Comparison of ENCODE assay signal across 31 mouse cellular contexts in the genomic region with DNA sequence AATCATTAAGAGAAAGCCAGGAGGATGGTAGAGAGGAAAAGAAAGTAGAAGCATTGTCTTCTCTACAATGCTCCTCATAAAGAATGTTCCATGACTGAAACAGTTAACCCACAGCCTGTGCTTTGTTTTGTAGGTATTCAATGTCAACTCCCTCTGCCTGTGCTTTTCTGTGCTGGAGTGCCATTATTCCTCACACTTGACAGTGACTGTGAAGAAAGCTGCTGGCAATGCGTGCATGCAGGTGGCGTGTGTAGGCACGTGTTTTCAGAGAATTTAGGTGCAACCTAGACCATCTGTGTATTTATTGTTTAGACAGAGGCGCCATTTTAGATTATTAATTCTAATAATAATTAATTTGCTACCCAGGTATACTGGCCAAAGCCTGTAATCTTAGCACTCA. TPM values are rescaled to one million over a fixed set of nuclear protein-coding genes. Genes with fewer than 3 reads are reported as not detected.
"Had no signal": no experiment of that assay in that cellular context is flagged by ENCODE, and none has a peak within 500 bp of the region (broad histone marks: within the 10 kb centered on the region; RNA-seq: fewer than 3 reads in every experiment).

No protein-coding gene starts in this region.

- H3K9me3 ChIP-seq: heart, embryonic 12.5 days; hindbrain, embryonic 10.5 days; hindbrain, embryonic 12.5 days; intestine, embryonic 15.5 days; limb, embryonic 10.5 days; limb, embryonic 12.5 days; liver, embryonic 13.5 days; liver, embryonic 15.5 days had no signal

- H3K4me1 ChIP-seq: heart, embryonic 12.5 days; hindbrain, embryonic 12.5 days; intestine, embryonic 15.5 days; limb, embryonic 10.5 days; limb, embryonic 12.5 days; liver, embryonic 13.5 days; liver, embryonic 15.5 days had no signal

- ATAC-seq: hindbrain, embryonic 16.5 days; inflammation-experienced regulatory T-cells, adult 6 months; intestine, embryonic 15.5 days; intestine, postnatal 0 days; liver, postnatal 0 days had no signal

- H3K27ac ChIP-seq: gastrocnemius, adult 2 months; hindbrain, embryonic 10.5 days; hindbrain, embryonic 12.5 days; hindbrain, embryonic 14.5 days; intestine, embryonic 15.5 days; layer of hippocampus, adult 2 months; left cerebral cortex, adult 2 months; limb, embryonic 10.5 days; limb, embryonic 12.5 days; liver, embryonic 13.5 days; liver, embryonic 15.5 days had no signal

- H3K36me3 ChIP-seq: heart, embryonic 12.5 days; hindbrain, embryonic 10.5 days; hindbrain, embryonic 12.5 days; intestine, embryonic 15.5 days; limb, embryonic 10.5 days; limb, embryonic 12.5 days; liver, embryonic 13.5 days; liver, embryonic 15.5 days had no signal

- H3K4me2 ChIP-seq: heart, embryonic 12.5 days; hindbrain, embryonic 12.5 days; hindbrain, embryonic 14.5 days; intestine, embryonic 15.5 days; limb, embryonic 12.5 days; liver, embryonic 11.5 days; liver, embryonic 13.5 days; liver, embryonic 15.5 days had no signal

- H3K4me3 ChIP-seq: gastrocnemius, adult 2 months; heart, embryonic 12.5 days; hindbrain, embryonic 10.5 days; hindbrain, embryonic 12.5 days; intestine, embryonic 15.5 days; layer of hippocampus, adult 2 months; left cerebral cortex, adult 2 months; limb, embryonic 10.5 days; limb, embryonic 12.5 days; liver, embryonic 13.5 days; liver, embryonic 15.5 days had no signal

- DNase-seq: gastrocnemius, adult 2 months; gastrocnemius, postnatal 10 days; gastrocnemius, postnatal 25 days; heart, postnatal 10 days; heart, postnatal 4 days; kidney, adult 18-20 months; kidney, adult 8-10 months; kidney, postnatal 10 days; kidney, postnatal 25 days; kidney, postnatal 4 days; liver; liver, embryonic 13.5 days; liver, postnatal 0 days had no signal

- H3K9ac ChIP-seq: heart, embryonic 12.5 days; hindbrain, embryonic 12.5 days; hindbrain, embryonic 14.5 days; intestine, embryonic 15.5 days; limb, embryonic 12.5 days; liver, embryonic 13.5 days; liver, embryonic 15.5 days; liver, postnatal 0 days had no signal

RNA-seq across cellular contexts. Expression of a gene that starts 13.0 kb away (rescaled TPM):
- total RNA-seq: gastrocnemius, adult 2 months; gastrocnemius, postnatal 10 days; gastrocnemius, postnatal 25 days; gastrocnemius, postnatal 4 days; granulocyte monocyte progenitor cell, adult 5-6 weeks; heart, postnatal 25 days had no signal
- polyA plus RNA-seq: heart, embryonic 14.5 days; inflammation-experienced regulatory T-cells, adult 6 months; intestine, embryonic 15.5 days; intestine, postnatal 0 days; liver, embryonic 13.5 days; liver, embryonic 15.5 days had no signal
